Mouse (Mus musculus): ENCODE measurements at regions not wholly inside any gene's neighbourhood (a gene's known extent, or its start where the extent isn't known, plus 50 kb on each side); places are given as distances from the start of the nearest gene placed in this dataset.
"Not testable (repeated sequence)": the region's sequence is repeated elsewhere in the genome, so short reads cannot be mapped to it uniquely, and the experiment has no call there.

DNA sequence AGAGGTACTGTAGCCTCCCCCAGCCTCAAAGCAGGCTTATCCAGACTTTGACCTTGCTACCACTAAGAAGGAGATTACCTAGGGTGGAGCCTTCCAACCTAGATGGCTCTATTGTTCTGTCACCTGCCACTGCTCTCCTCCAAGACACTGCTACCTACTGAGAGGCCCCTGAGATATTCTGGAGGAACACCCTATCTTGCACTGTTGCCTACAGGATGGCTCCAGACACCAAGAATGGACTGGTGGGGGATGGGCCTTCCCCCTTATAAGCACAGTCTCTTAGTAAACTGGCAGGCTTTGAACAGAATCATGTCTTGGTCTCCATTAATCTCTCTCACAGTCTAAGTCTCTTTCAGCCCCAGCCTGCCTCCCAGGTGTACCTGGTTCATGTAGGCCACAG lies 636.3 kb downstream of the Rpia start:
- TF ChIP-seq CTCF, EP300 (IDR thresholded peaks at IDR 0.05; ENCODE audit: low read depth): not testable (repeated sequence)

Data from heart, postnatal 0 days (tissue).